Mouse (Mus musculus): ENCODE measurements around the gene Smco2.

Smco2 gene

GRCm38 (mm10) chr6:146850050-146850449 is at the start of gene Smco2:
Gene Smco2 (plus strand): TSS chr6:146850104.
- DNase-seq, result no peak

- no peak for DNase-seq
These were observed 39.9 kb upstream of the Smco2 start for GRCm38 (mm10) chr6:146809991-146810390.

GRCm38 (mm10) chr6:146813007-146813406 is 36.9 kb upstream of the Smco2 start:
- DNase-seq, result no peak

GRCm38 (mm10) chr6:146820177-146820965 is 29.5 kb upstream of the Smco2 start:
- DNase-seq, result no peak

- DNase-seq, result no peak
These were observed 27.9 kb upstream of the Smco2 start for GRCm38 (mm10) chr6:146821958-146822357.

- DNase-seq, result peak; percentile 82
These were observed 25.0 kb upstream of the Smco2 start for GRCm38 (mm10) chr6:146824727-146825486.

GRCm38 (mm10) chr6:146825487-146825773 is 24.5 kb upstream of the Smco2 start:
- no peak for DNase-seq

GRCm38 (mm10) chr6:146831320-146831719 is 18.6 kb upstream of the Smco2 start:
- no peak for DNase-seq

- DNase-seq, result peak; percentile 72
These were observed 16.2 kb upstream of the Smco2 start for GRCm38 (mm10) chr6:146833485-146834314.

GRCm38 (mm10) chr6:146834342-146834741 is 15.6 kb upstream of the Smco2 start:
- no peak for DNase-seq

- DNase-seq, result no peak
These were observed 14.1 kb upstream of the Smco2 start for GRCm38 (mm10) chr6:146835784-146836183.

GRCm38 (mm10) chr6:146837316-146837715 is 12.6 kb upstream of the Smco2 start:
- no peak for DNase-seq

GRCm38 (mm10) chr6:146838366-146838765 is 11.5 kb upstream of the Smco2 start:
- no peak for DNase-seq

GRCm38 (mm10) chr6:146838863-146839262 is 11.0 kb upstream of the Smco2 start:
- no peak for DNase-seq

- DNase-seq, result no peak
These were observed 5.0 kb upstream of the Smco2 start for GRCm38 (mm10) chr6:146844867-146845266.

GRCm38 (mm10) chr6:146845347-146845746 is 4.6 kb upstream of the Smco2 start:
- DNase-seq, result no peak

GRCm38 (mm10) chr6:146845961-146846750 is 3.7 kb upstream of the Smco2 start:
- DNase-seq, result no peak

GRCm38 (mm10) chr6:146847402-146847801 is 2.5 kb upstream of the Smco2 start:
- DNase-seq, result no peak

GRCm38 (mm10) chr6:146848281-146848680 is 1.6 kb upstream of the Smco2 start:
- no peak for DNase-seq

- no peak for DNase-seq
These were observed 2.0 kb downstream of the Smco2 start for GRCm38 (mm10) chr6:146851916-146852315.

GRCm38 (mm10) chr6:146852739-146853138 is 2.8 kb downstream of the Smco2 start:
- no peak for DNase-seq

- DNase-seq, result no peak
These were observed 5.3 kb downstream of the Smco2 start for GRCm38 (mm10) chr6:146855185-146855584.

GRCm38 (mm10) chr6:146857386-146857785 is 7.5 kb downstream of the Smco2 start:
- DNase-seq, result no peak
